Mouse (Mus musculus): ENCODE results near the gene Cggbp1.
"Not testable (repeated sequence)": the region's sequence is repeated elsewhere in the genome, so short reads cannot be mapped to it uniquely, and the experiment has no call there.

GRCm38 (mm10) chr16:64865841-64866240, 14.0 kb downstream of the Cggbp1 start:
- not testable (repeated sequence) for TF ChIP-seq CTCF (IDR thresholded peaks at IDR 0.05; ENCODE audit: borderline replicate concordance, insufficient read depth, low read depth, low read length); POLR2A (IDR thresholded peaks at IDR 0.05; ENCODE audit: borderline replicate concordance, insufficient read depth, low read length)
